Mouse (Mus musculus) neural tube, embryonic 12.5 days (tissue): ENCODE data around the gene H2al1b. TPM values are rescaled to one million over a fixed set of nuclear protein-coding genes. Genes with fewer than 3 reads are reported as not detected.
"Not testable (repeated sequence)": the region's sequence is repeated elsewhere in the genome, so short reads cannot be mapped to it uniquely, and the experiment has no call there.

Experiments used
- ATAC-seq: fragments of 200-750 bp; cut with Nextera tagmentation; 2 replicates; pipeline ENCODE4 v1.8.0; 2017; ENCODE audit warnings: low read depth, mild to moderate bottlenecking, moderate TSS enrichment, moderate library complexity; ENCODE audit not compliant: low FRiP score
- H3K27ac ChIP-seq: fragments of 300-500 bp; sonication (generic); 2 replicates; pipeline ENCODE4 v1.5.1; 2016
- H3K27me3 ChIP-seq: fragments of 300-500 bp; sonication (generic); replicated peaks from 2 replicates; pipeline ENCODE4 v1.6.1; 2016; ENCODE audit warnings: mild to moderate bottlenecking
- H3K36me3 ChIP-seq: fragments of 300-500 bp; sonication (generic); 2 replicates; pipeline ENCODE4 v1.6.1; 2016; ENCODE audit warnings: mild to moderate bottlenecking
- H3K4me1 ChIP-seq: fragments of 300-500 bp; sonication (generic); 2 replicates; pipeline ENCODE4 v1.6.1; 2016
- H3K4me2 ChIP-seq: fragments of 300-500 bp; sonication (generic); replicated peaks from 2 replicates; pipeline ENCODE4 v1.6.1; 2016; ENCODE audit warnings: mild to moderate bottlenecking
- H3K4me3 ChIP-seq: fragments of 300-500 bp; sonication (generic); 2 replicates; pipeline ENCODE4 v1.5.1; 2016
- H3K9ac ChIP-seq: fragments of 300-500 bp; sonication (generic); 2 replicates; pipeline ENCODE4 v1.6.1; 2016; ENCODE audit warnings: mild to moderate bottlenecking
- H3K9me3 ChIP-seq: fragments of 300-500 bp; sonication (generic); 2 replicates; pipeline ENCODE4 v1.6.1; 2016; ENCODE audit warnings: mild to moderate bottlenecking
- WGBS: fragments of 180-500 bp; shearing (Covaris S2); methylation state at CpG from one replicate; pipeline ENCODE4 v1.1.7; 2016; 5-methylcytosine and 5-hydroxymethylcytosine counted together
- polyA plus RNA-seq: library from polyadenylated mRNA; unstranded; fragments of >200 nt; fragmentation: Nextera tagmentation; extraction: Ambion mirVana; gene quantifications from 2 replicates; pipeline ENCODE4 v1.2.1, GENCODE M21; 2016

The H2al1b gene
- polyA plus RNA-seq, 1 experiment from 2014 or later = not detected

DNA sequence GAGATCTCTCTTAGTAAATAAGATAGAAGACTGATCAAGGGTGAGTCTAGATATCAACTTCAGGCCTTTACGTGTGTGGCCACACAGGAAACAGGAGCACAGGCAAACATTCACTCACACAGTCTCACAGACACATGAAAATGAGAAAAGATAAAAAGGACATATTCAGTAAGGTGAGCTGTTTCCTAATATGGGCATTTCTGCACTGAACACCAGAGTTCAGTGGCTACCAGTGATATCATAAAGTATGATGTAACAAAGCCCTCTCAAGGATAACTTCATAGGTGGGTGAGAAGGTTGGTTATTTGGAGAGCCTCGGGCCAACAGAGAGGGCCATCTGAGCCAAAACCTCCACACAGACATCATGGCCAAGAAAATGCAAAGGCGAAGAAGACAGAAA lies 3.3 kb upstream of the H2al1b start, which contains the start of gene H2al1a:
Gene H2al1a (plus strand): TSS at position 301 of the 400 bp plus-strand sequence.
- H3K4me3 ChIP-seq, H3K27me3 ChIP-seq, H3K36me3 ChIP-seq, H3K27ac ChIP-seq, ATAC-seq, H3K4me1 ChIP-seq, H3K9me3 ChIP-seq, H3K4me2 ChIP-seq, H3K9ac ChIP-seq: not testable (repeated sequence)
- WGBS = no CpG with 5 or more reads among the region's 3 CpGs

DNA sequence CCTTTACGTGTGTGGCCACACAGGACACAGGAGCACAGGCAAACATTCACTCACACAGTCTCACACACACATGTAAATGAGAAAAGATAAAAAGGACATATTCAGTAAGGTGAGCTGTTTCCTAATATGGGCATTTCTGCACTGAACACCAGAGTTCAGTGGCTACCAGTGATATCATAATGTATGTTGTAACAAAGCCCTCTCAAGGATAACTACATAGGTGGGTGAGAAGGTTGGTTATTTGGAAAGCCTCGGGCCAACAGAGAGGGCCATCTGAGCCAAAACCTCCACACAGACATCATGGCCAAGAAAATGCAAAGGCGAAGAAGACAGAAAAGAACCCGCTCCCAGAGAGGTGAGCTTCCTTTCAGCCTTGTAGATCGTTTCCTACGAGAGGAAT lies 3.1 kb downstream of the H2al1b start, which contains the start of gene H2al1c:
Gene H2al1c (plus strand): TSS at position 301 of the 400 bp plus-strand sequence.
- not testable (repeated sequence) for H3K4me1 ChIP-seq, H3K9me3 ChIP-seq, H3K27ac ChIP-seq, H3K27me3 ChIP-seq, H3K4me2 ChIP-seq, H3K4me3 ChIP-seq, ATAC-seq, H3K36me3 ChIP-seq, H3K9ac ChIP-seq
- 78% methylated on average over 2 of the region's 6 CpGs for WGBS

DNA sequence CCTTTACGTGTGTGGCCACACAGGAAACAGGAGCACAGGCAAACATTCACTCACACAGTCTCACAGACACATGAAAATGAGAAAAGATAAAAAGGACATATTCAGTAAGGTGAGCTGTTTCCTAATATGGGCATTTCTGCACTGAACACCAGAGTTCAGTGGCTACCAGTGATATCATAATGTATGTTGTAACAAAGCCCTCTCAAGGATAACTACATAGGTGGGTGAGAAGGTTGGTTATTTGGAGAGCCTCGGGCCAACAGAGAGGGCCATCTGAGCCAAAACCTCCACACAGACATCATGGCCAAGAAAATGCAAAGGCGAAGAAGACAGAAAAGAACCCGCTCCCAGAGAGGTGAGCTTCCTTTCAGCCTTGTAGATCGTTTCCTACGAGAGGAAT lies 6.3 kb downstream of the H2al1b start, which contains the start of gene H2al1d:
Gene H2al1d (plus strand): TSS at position 301 of the 400 bp plus-strand sequence.
- H3K27ac ChIP-seq, H3K4me3 ChIP-seq, H3K36me3 ChIP-seq, H3K9ac ChIP-seq, H3K4me2 ChIP-seq, H3K4me1 ChIP-seq, H3K27me3 ChIP-seq, H3K9me3 ChIP-seq, ATAC-seq: not testable (repeated sequence)
- no CpG with 5 or more reads among the region's 6 CpGs for WGBS

DNA sequence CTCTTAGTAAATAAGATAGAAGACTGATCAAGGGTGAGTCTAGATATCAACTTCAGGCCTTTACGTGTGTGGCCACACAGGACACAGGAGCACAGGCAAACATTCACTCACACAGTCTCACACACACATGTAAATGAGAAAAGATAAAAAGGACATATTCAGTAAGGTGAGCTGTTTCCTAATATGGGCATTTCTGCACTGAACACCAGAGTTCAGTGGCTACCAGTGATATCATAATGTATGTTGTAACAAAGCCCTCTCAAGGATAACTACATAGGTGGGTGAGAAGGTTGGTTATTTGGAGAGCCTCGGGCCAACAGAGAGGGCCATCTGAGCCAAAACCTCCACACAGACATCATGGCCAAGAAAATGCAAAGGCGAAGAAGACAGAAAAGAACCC lies 9.4 kb downstream of the H2al1b start, which contains the start of gene H2al1e:
Gene H2al1e (plus strand): TSS at position 301 of the 400 bp plus-strand sequence.
- H3K27ac ChIP-seq, H3K4me2 ChIP-seq, H3K9ac ChIP-seq, H3K4me3 ChIP-seq, ATAC-seq, H3K27me3 ChIP-seq, H3K4me1 ChIP-seq, H3K36me3 ChIP-seq, H3K9me3 ChIP-seq: not testable (repeated sequence)
- WGBS = no CpG with 5 or more reads among the region's 3 CpGs

DNA sequence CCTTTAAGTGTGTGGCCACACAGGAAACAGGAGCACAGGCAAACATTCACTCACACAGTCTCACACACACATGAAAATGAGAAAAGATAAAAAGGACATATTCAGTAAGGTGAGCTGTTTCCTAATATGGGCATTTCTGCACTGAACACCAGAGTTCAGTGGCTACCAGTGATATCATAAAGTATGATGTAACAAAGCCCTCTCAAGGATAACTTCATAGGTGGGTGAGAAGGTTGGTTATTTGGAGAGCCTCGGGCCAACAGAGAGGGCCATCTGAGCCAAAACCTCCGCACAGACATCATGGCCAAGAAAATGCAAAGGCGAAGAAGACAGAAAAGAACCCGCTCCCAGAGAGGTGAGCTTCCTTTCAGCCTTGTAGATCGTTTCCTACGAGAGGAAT lies 12.6 kb downstream of the H2al1b start, which contains the start of gene H2al1f:
Gene H2al1f (plus strand): TSS at position 301 of the 400 bp plus-strand sequence.
- ATAC-seq, H3K36me3 ChIP-seq, H3K9ac ChIP-seq, H3K4me3 ChIP-seq, H3K4me1 ChIP-seq, H3K9me3 ChIP-seq, H3K27ac ChIP-seq, H3K27me3 ChIP-seq, H3K4me2 ChIP-seq: not testable (repeated sequence)
- WGBS = no CpG with 5 or more reads among the region's 6 CpGs

DNA sequence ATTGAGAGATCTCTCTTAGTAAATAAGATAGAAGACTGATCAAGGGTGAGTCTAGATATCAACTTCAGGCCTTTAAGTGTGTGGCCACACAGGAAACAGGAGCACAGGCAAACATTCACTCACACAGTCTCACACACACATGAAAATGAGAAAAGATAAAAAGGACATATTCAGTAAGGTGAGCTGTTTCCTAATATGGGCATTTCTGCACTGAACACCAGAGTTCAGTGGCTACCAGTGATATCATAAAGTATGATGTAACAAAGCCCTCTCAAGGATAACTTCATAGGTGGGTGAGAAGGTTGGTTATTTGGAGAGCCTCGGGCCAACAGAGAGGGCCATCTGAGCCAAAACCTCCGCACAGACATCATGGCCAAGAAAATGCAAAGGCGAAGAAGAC lies 15.7 kb downstream of the H2al1b start, which contains the start of gene H2al1g:
Gene H2al1g (plus strand): TSS at position 301 of the 400 bp plus-strand sequence.
- H3K9ac ChIP-seq, H3K4me3 ChIP-seq, H3K4me1 ChIP-seq, H3K4me2 ChIP-seq, H3K27ac ChIP-seq, H3K27me3 ChIP-seq, H3K36me3 ChIP-seq, H3K9me3 ChIP-seq, ATAC-seq: not testable (repeated sequence)
- WGBS = no CpG with 5 or more reads among the region's 3 CpGs

DNA sequence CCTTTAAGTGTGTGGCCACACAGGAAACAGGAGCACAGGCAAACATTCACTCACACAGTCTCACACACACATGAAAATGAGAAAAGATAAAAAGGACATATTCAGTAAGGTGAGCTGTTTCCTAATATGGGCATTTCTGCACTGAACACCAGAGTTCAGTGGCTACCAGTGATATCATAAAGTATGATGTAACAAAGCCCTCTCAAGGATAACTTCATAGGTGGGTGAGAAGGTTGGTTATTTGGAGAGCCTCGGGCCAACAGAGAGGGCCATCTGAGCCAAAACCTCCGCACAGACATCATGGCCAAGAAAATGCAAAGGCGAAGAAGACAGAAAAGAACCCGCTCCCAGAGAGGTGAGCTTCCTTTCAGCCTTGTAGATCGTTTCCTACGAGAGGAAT lies 19.0 kb downstream of the H2al1b start, which contains the start of gene H2al1h:
Gene H2al1h (plus strand): TSS at position 301 of the 400 bp plus-strand sequence.
- not testable (repeated sequence) for H3K36me3 ChIP-seq, H3K9ac ChIP-seq
- WGBS = no CpG with 5 or more reads among the region's 6 CpGs

DNA sequence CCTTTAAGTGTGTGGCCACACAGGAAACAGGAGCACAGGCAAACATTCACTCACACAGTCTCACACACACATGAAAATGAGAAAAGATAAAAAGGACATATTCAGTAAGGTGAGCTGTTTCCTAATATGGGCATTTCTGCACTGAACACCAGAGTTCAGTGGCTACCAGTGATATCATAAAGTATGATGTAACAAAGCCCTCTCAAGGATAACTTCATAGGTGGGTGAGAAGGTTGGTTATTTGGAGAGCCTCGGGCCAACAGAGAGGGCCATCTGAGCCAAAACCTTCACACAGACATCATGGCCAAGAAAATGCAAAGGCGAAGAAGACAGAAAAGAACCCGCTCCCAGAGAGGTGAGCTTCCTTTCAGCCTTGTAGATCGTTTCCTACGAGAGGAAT lies 22.1 kb downstream of the H2al1b start, which contains the start of gene H2al1i:
Gene H2al1i (plus strand): TSS at position 301 of the 400 bp plus-strand sequence.
- H3K27ac ChIP-seq, H3K4me3 ChIP-seq, H3K4me1 ChIP-seq, ATAC-seq, H3K4me2 ChIP-seq, H3K9ac ChIP-seq, H3K36me3 ChIP-seq, H3K9me3 ChIP-seq, H3K27me3 ChIP-seq: not testable (repeated sequence)
- 86% methylated on average over 1 of the region's 5 CpGs for WGBS

More for the DNA sequence above, 19.0 kb downstream of the H2al1b start, which contains the start of gene H2al1h:
- not testable (repeated sequence) for H3K4me3 ChIP-seq, ATAC-seq, H3K4me1 ChIP-seq, H3K9me3 ChIP-seq, H3K27me3 ChIP-seq, H3K4me2 ChIP-seq, H3K27ac ChIP-seq

DNA sequence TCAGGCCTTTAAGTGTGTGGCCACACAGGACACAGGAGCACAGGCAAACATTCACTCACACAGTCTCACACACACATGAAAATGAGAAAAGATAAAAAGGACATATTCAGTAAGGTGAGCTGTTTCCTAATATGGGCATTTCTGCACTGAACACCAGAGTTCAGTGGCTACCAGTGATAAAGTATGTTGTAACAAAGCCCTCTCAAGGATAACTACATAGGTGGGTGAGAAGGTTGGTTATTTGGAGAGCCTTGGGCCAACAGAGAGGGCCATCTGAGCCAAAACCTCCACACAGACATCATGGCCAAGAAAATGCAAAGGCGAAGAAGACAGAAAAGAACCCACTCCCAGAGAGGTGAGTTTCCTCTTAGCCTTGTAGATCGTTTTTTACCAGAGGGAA lies 25.3 kb downstream of the H2al1b start, which contains the start of gene H2al1j:
Gene H2al1j (plus strand): TSS at position 301 of the 400 bp plus-strand sequence.
- not testable (repeated sequence) for H3K4me3 ChIP-seq, H3K4me1 ChIP-seq, H3K27ac ChIP-seq, H3K4me2 ChIP-seq, ATAC-seq, H3K9me3 ChIP-seq, H3K36me3 ChIP-seq, H3K27me3 ChIP-seq, H3K9ac ChIP-seq
- WGBS = 88% methylated on average over 2 of the region's 2 CpGs

DNA sequence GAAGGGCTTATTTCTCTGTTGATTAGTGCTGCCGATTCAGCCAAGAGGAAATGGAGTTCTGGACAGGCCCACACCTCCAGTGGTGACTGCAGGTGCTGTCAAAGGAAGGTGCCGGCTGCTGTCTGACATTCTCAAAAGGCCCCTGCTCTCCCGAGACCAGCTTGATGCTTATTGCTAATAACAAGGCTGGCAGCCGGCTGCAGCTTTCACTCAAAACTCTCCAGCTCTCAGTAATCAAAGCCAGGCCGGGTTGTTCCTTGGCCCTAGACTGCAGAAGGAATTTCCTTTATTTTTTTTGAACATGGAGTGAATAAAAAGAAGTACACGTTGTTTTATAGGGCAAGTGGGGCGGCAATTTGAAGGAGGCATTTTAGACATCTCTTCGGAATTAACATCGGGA lies 43.5 kb downstream of the H2al1b start:
- no peak overlapping the region for H3K4me3 ChIP-seq
- H3K27me3 ChIP-seq = no peaks in the 10 kb centered on the region
- H3K36me3 ChIP-seq = no peaks in the 10 kb centered on the region
- ATAC-seq = no peak
- H3K27ac ChIP-seq = no peak overlapping the region
- no peaks in the 10 kb centered on the region for H3K9me3 ChIP-seq
- H3K4me1 ChIP-seq = no peaks in the 10 kb centered on the region
- 76% methylated on average over 9 of the region's 9 CpGs for WGBS
- no peak overlapping the region for H3K4me2 ChIP-seq
- no peak overlapping the region for H3K9ac ChIP-seq

DNA sequence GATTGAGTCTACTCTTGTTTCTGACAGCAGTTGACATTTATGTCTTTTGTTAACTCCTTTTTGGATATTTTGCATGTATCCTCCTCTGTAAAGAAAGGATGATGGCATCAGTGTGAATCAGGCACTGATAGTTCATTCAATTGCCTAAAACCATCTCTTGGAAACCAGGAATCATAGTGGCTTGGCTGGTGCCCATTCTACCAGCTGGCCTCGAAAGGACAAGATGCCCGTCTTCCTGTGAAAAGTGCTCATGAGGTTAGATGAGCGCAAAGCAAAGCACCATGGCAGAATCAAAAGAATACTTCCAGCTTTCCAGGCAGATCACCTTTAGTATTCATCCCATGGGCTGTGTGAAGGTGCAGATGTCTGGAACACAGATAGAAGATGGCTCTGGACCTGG lies 44.5 kb downstream of the H2al1b start:
- Histone ChIP-seq H3K27me3 (no peaks in the 10 kb centered on the region), H3K4me1 (no peaks in the 10 kb centered on the region), H3K4me3 (no peak overlapping the region), H3K27ac (no peak overlapping the region), H3K9me3 (no peaks in the 10 kb centered on the region), H3K36me3 (no peaks in the 10 kb centered on the region), H3K4me2 (no peak overlapping the region), H3K9ac (no peak overlapping the region)
- 90% methylated on average over 3 of the region's 3 CpGs for WGBS
- no peak for ATAC-seq
